In genomic region chr15:32685152-32685551, GRCm38 (mm10) we compare ENCODE assay signal across 13 mouse cellular contexts.
"Had no signal": no experiment of that assay in that cellular context is flagged by ENCODE, and none has a peak within 500 bp of the region (broad histone marks: within the 10 kb centered on the region; RNA-seq: fewer than 3 reads in every experiment).

No protein-coding gene starts in this region.

- DNase-seq: kidney, adult 8-10 months; kidney, postnatal 25 days; left cerebral cortex, postnatal 4 days; lung, adult 18-20 months; lung, postnatal 36 days; midbrain, embryonic 14.5 days; thymus, adult 18-20 months; thymus, postnatal 25 days had no signal

- H3K27me3 ChIP-seq: limb, embryonic 13.5 days; neural tube, embryonic 15.5 days had no signal

- H3K9me3 ChIP-seq: limb, embryonic 13.5 days; neural tube, embryonic 15.5 days had no signal

- H3K4me3 ChIP-seq: limb, embryonic 13.5 days; myocyte; neural tube, embryonic 15.5 days had no signal

- H3K27ac ChIP-seq: limb, embryonic 13.5 days; liver, embryonic 14.5 days; neural tube, embryonic 15.5 days; stomach, postnatal 0 days had no signal

- H3K4me1 ChIP-seq: limb, embryonic 13.5 days; neural tube, embryonic 15.5 days had no signal

- H3K9ac ChIP-seq: limb, embryonic 13.5 days; liver, embryonic 14.5 days; neural tube, embryonic 15.5 days had no signal

- H3K4me2 ChIP-seq: limb, embryonic 13.5 days; neural tube, embryonic 15.5 days had no signal
